Mouse (Mus musculus): ENCODE data around the gene Pmf1.
"Not testable (repeated sequence)": the region's sequence is repeated elsewhere in the genome, so short reads cannot be mapped to it uniquely, and the experiment has no call there.

The Pmf1 gene

GRCm38 (mm10) chr3:88395288-88395687 lies 14.8 kb downstream of the Pmf1 start:
- no peak for DNase-seq (ENCODE audit: low spot score)

- DNase-seq (ENCODE audit: low spot score), result no peak
Measured at GRCm38 (mm10) chr3:88393776-88394375, 16.3 kb downstream of the Pmf1 start.

GRCm38 (mm10) chr3:88384364-88384763 lies 25.8 kb downstream of the Pmf1 start, which contains the start of gene Bglap:
TSS of gene Bglap (minus strand) at chr3:88384464.
- DNase-seq (ENCODE audit: low spot score), result no peak

GRCm38 (mm10) chr3:88382383-88382782 lies 27.7 kb downstream of the Pmf1 start:
- DNase-seq (ENCODE audit: low spot score), result not testable (repeated sequence)

GRCm38 (mm10) chr3:88381389-88382315 lies 28.5 kb downstream of the Pmf1 start:
- not testable (repeated sequence) for DNase-seq (ENCODE audit: low spot score)

- DNase-seq (ENCODE audit: low spot score), result not testable (repeated sequence)
Measured at GRCm38 (mm10) chr3:88378599-88378998, 31.5 kb downstream of the Pmf1 start, which contains the start of gene Bglap2. TSS of gene Bglap2 (minus strand) at chr3:88378699.

GRCm38 (mm10) chr3:88376644-88377043 lies 33.5 kb downstream of the Pmf1 start:
- DNase-seq (ENCODE audit: low spot score), result not testable (repeated sequence)

- DNase-seq (ENCODE audit: low spot score), result not testable (repeated sequence)
Measured at GRCm38 (mm10) chr3:88375750-88376626, 34.1 kb downstream of the Pmf1 start.

- DNase-seq (ENCODE audit: low spot score), result not testable (repeated sequence)
Measured at GRCm38 (mm10) chr3:88372643-88373042, 37.5 kb downstream of the Pmf1 start, which contains the start of gene Bglap3. TSS of gene Bglap3 (minus strand) at chr3:88372743.

- DNase-seq (ENCODE audit: low spot score), result not testable (repeated sequence)
Measured at GRCm38 (mm10) chr3:88368511-88368910, 41.6 kb downstream of the Pmf1 start.

- not testable (repeated sequence) for DNase-seq (ENCODE audit: low spot score)
Measured at GRCm38 (mm10) chr3:88367517-88367916, 42.6 kb downstream of the Pmf1 start.

- peak; percentile 36 for DNase-seq (ENCODE audit: low spot score)
Measured at GRCm38 (mm10) chr3:88366830-88367428, 43.2 kb downstream of the Pmf1 start.

- DNase-seq (ENCODE audit: low spot score), result no peak
Measured at GRCm38 (mm10) chr3:88365705-88366361, 44.3 kb downstream of the Pmf1 start.

- peak; percentile 74 for DNase-seq (ENCODE audit: low spot score)
Measured at GRCm38 (mm10) chr3:88364337-88364736, 45.8 kb downstream of the Pmf1 start, which contains the start of gene Paqr6. TSS of gene Paqr6 (plus strand) at chr3:88364584.

- peak; percentile 18 for DNase-seq (ENCODE audit: low spot score)
Measured at GRCm38 (mm10) chr3:88363700-88364099, 46.4 kb downstream of the Pmf1 start.

GRCm38 (mm10) chr3:88361612-88362313 lies 48.4 kb downstream of the Pmf1 start:
- DNase-seq (ENCODE audit: low spot score), result no peak

GRCm38 (mm10) chr3:88361096-88361495 lies 49.0 kb downstream of the Pmf1 start:
- no peak for DNase-seq (ENCODE audit: low spot score)

GRCm38 (mm10) chr3:88359989-88360388 lies 50.1 kb downstream of the Pmf1 start:
- no peak for DNase-seq (ENCODE audit: low spot score)

- no peak for DNase-seq (ENCODE audit: low spot score)
Measured at GRCm38 (mm10) chr3:88359584-88359983, 50.5 kb downstream of the Pmf1 start.

All from lung, postnatal 25 days (tissue).